Mouse (Mus musculus) E14TG2a.4 (cell line): ENCODE results near the gene Lemd2.

Experiments
- CTCF ChIP-seq: conservative IDR thresholded peaks from 2 replicates; pipeline ENCODE4 v1.5.1; 2014; ENCODE audit warnings: low read length
- NANOG ChIP-seq: IDR thresholded peaks from 2 replicates; pipeline ENCODE4 v1.6.1; 2014; ENCODE audit warnings: borderline replicate concordance, low read length, mixed read lengths
- POU5F1 ChIP-seq: IDR thresholded peaks from 2 replicates; pipeline ENCODE4 v1.6.1; 2014; ENCODE audit warnings: low read length, borderline replicate concordance

DNA sequence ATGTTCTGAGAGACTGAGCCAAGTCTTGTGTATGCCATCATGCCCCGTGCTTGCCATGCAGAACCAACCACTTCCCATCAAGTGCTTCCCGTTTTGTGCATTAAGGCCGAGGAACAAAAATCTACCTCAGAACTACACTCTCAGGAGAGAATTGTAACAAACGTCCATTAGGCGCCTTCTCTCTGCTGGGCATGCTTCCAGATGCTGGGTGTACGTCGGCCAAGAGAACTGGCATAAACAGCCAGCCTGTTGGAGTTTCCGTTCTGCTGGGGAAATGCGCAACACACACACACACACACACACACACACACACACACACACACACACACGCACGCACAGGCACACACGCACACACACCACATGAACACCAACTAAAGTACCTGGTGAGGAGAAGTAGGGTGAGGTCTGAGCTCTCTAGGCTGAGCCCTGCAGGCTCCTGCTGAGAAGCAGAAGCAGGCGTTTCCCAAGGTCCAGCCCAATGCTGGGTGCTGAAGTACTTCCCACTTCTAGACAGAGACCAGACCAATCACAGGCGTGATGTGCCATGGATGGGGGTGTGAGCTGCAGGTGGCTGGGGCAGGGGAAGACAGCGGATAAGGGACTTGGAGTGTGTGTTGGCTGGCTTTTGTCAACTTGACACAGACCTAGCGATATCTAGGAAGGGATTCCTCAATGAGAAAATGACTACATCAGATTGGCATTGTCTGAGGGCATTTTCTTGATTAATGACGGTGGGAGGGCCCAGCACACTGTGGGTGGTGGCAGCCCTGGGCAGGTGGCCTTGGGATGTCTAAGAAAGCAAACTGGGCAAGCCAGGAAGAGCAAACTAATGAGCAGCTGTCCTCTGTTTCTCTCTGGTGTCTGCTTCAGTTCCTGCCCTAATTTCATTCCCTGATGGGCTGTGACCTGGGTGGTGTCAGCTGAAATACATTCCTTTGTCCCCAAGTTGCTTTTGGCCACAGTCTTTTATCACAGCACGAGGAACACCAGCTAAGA lies 38.2 kb upstream of the Lemd2 start:
- TF ChIP-seq CTCF = no peak
- TF ChIP-seq POU5F1 = no peak
- no peak for TF ChIP-seq NANOG
